Mouse (Mus musculus) stomach, postnatal 0 days (tissue): Measurements from ENCODE around the gene Snx6. TPM values are rescaled to one million over a fixed set of nuclear protein-coding genes. Genes with fewer than 3 reads are reported as not detected.
"Not testable (repeated sequence)": the region's sequence is repeated elsewhere in the genome, so short reads cannot be mapped to it uniquely, and the experiment has no call there.

Experiments used
- ATAC-seq: fragments of 200-750 bp; cut with Nextera tagmentation; 2 replicates; pipeline ENCODE4 v1.8.0; 2017; ENCODE audit not compliant: low FRiP score, low TSS enrichment
- DNase-seq: peaks from one replicate; pipeline ENCODE4 v3.0.0-alpha.2; 2016; ENCODE audit warnings: low spot score
- H3K27ac ChIP-seq: fragments of 300-500 bp; sonication (generic); replicated peaks from 2 replicates; pipeline ENCODE4 v1.5.1; 2014; ENCODE audit warnings: mild to moderate bottlenecking, control low read depth
- H3K27me3 ChIP-seq: fragments of 300-500 bp; sonication (generic); 2 replicates; pipeline ENCODE4 v1.6.1; 2014; ENCODE audit warnings: low read length; ENCODE audit not compliant: control insufficient read depth, insufficient read depth
- H3K36me3 ChIP-seq: fragments of 300-500 bp; sonication (generic); 2 replicates; pipeline ENCODE4 v1.6.1; 2014; ENCODE audit warnings: low read length, mixed read lengths; ENCODE audit not compliant: control insufficient read depth, insufficient read depth
- H3K4me1 ChIP-seq: fragments of 300-500 bp; sonication (generic); replicated peaks from 2 replicates; pipeline ENCODE4 v1.6.1; 2014; ENCODE audit warnings: antibody characterized with exemption; ENCODE audit not compliant: control insufficient read depth, insufficient read depth
- H3K4me2 ChIP-seq: fragments of 300-500 bp; sonication (generic); replicated peaks from 2 replicates; pipeline ENCODE4 v1.6.1; 2014; ENCODE audit warnings: low read depth, mild to moderate bottlenecking, control low read depth, moderate library complexity
- H3K4me3 ChIP-seq: fragments of 300-500 bp; sonication (generic); 2 replicates; pipeline ENCODE4 v1.5.1; 2014; ENCODE audit warnings: low read depth, low read length, control low read depth
- H3K9ac ChIP-seq: fragments of 300-500 bp; sonication (generic); 2 replicates; pipeline ENCODE4 v1.6.1; 2014; ENCODE audit warnings: mild to moderate bottlenecking, low read length, control low read depth, mixed read lengths
- H3K9me3 ChIP-seq: fragments of 300-500 bp; sonication (generic); 2 replicates; pipeline ENCODE4 v1.6.1; 2016; ENCODE audit warnings: low read length; ENCODE audit not compliant: control insufficient read depth
- CTCF ChIP-seq: IDR thresholded peaks from 2 replicates; pipeline ENCODE4 v1.5.1; 2016; ENCODE audit warnings: antibody characterized with exemption, low read depth, mild to moderate bottlenecking, moderate library complexity
- EP300 ChIP-seq: optimal IDR thresholded peaks from 2 replicates; pipeline ENCODE3; 2016; ENCODE audit warnings: antibody characterized with exemption
- WGBS: fragments of 180-500 bp; shearing (Covaris S2); extraction: QIAGEN DNeasy Blood & Tissue Kit; methylation state at CpG from one replicate; pipeline ENCODE4 v1.1.7; 2014; 5-methylcytosine and 5-hydroxymethylcytosine counted together
- polyA plus RNA-seq: library from polyadenylated mRNA; unstranded; fragments of >200 nt; fragmentation: Nextera tagmentation; extraction: Ambion mirVana; gene quantifications from 2 replicates; pipeline ENCODE4 v1.2.1, GENCODE M21; 2015

Gene Snx6
- polyA plus RNA-seq, 1 experiment from 2014 or later, result 269 TPM

- WGBS, result 13% methylated on average over 11 of the region's 11 CpGs
- Histone ChIP-seq H3K4me3 (no peak overlapping the region), H3K27me3 (no peaks in the 10 kb centered on the region), H3K4me2 (0 out of 2 replicates have a peak overlapping the region, but pooled peaks have one; percentile 20), H3K36me3 (no peaks in the 10 kb centered on the region), H3K27ac (peak overlapping the region; percentile 24; the same call in 1 of the 2 replicates), H3K4me1 (peaks cover 4% of the 10 kb centered on the region), H3K9ac (no peak overlapping the region), H3K9me3 (no peaks in the 10 kb centered on the region)
- DNase-seq (peak; percentile 80), ATAC-seq (peak; percentile 75)
- TF ChIP-seq CTCF (peak; percentile 52; the same call in 1 of the 2 replicates), EP300 (no peak)
These were observed 6.0 kb downstream of the Snx6 start for GRCm38 (mm10) chr12:54789346-54790143.

- no peak for TF ChIP-seq EP300
- no peak for TF ChIP-seq CTCF
- Histone ChIP-seq H3K36me3 (peaks cover 26% of the 10 kb centered on the region), H3K9ac (no peak overlapping the region), H3K9me3 (no peaks in the 10 kb centered on the region), H3K4me3 (no peak overlapping the region), H3K4me1 (no peaks in the 10 kb centered on the region), H3K27ac (no peak overlapping the region), H3K27me3 (no peaks in the 10 kb centered on the region), H3K4me2 (no peak overlapping the region)
- 86% methylated on average over 12 of the region's 12 CpGs for WGBS
- no peak for DNase-seq
- ATAC-seq, result no peak
These were observed 31.9 kb downstream of the Snx6 start for GRCm38 (mm10) chr12:54763624-54764023.

- Histone ChIP-seq H3K27me3 (no peaks in the 10 kb centered on the region), H3K27ac (no peak overlapping the region), H3K9ac (no peak overlapping the region), H3K4me3 (no peak overlapping the region), H3K4me1 (no peaks in the 10 kb centered on the region), H3K9me3 (no peaks in the 10 kb centered on the region), H3K36me3 (peaks cover 23% of the 10 kb centered on the region), H3K4me2 (no peak overlapping the region)
- TF ChIP-seq CTCF (no peak), EP300 (no peak)
- WGBS, result 94% methylated on average over 1 of the region's 1 CpGs
- ATAC-seq (no peak), DNase-seq (no peak)
These were observed 34.8 kb downstream of the Snx6 start for GRCm38 (mm10) chr12:54760676-54761075.

- Histone ChIP-seq H3K4me3 (no peak overlapping the region), H3K4me1 (no peaks in the 10 kb centered on the region), H3K9me3 (no peaks in the 10 kb centered on the region), H3K27ac (no peak overlapping the region), H3K9ac (no peak overlapping the region), H3K27me3 (no peaks in the 10 kb centered on the region), H3K36me3 (peaks cover 20% of the 10 kb centered on the region), H3K4me2 (no peak overlapping the region)
- DNase-seq, result no peak
- TF ChIP-seq EP300 (no peak), CTCF (peak; percentile 49)
- ATAC-seq, result no peak
- 93% methylated on average over 2 of the region's 2 CpGs for WGBS
These were observed 36.7 kb downstream of the Snx6 start for GRCm38 (mm10) chr12:54758846-54759245.

GRCm38 (mm10) chr12:54748647-54749046 lies 46.9 kb downstream of the Snx6 start:
- DNase-seq, result no peak
- 96% methylated on average over 8 of the region's 8 CpGs for whole genome bisulfite sequencing
- no peak for ATAC-seq

GRCm38 (mm10) chr12:54738661-54739243 lies 56.8 kb downstream of the Snx6 start:
- not testable (repeated sequence) for H3K27me3 ChIP-seq, H3K36me3 ChIP-seq, H3K9me3 ChIP-seq, H3K4me3 ChIP-seq, H3K9ac ChIP-seq, H3K4me2 ChIP-seq, H3K4me1 ChIP-seq, H3K27ac ChIP-seq, DNase-seq
- WGBS, result 0% methylated on average over 4 of the region's 33 CpGs
- ATAC-seq, result peak; percentile 46

More at GRCm38 (mm10) chr12:54748647-54749046, 46.9 kb downstream of the Snx6 start:
- Histone ChIP-seq H3K4me2 (no peak overlapping the region), H3K9ac (no peak overlapping the region), H3K27me3 (no peaks in the 10 kb centered on the region), H3K36me3 (peaks cover 13% of the 10 kb centered on the region), H3K4me3 (no peak overlapping the region), H3K9me3 (no peaks in the 10 kb centered on the region), H3K27ac (no peak overlapping the region), H3K4me1 (no peaks in the 10 kb centered on the region)
- TF ChIP-seq EP300, result no peak
- TF ChIP-seq CTCF, result no peak

- DNase-seq, H3K27ac ChIP-seq, H3K9ac ChIP-seq, H3K36me3 ChIP-seq, H3K9me3 ChIP-seq, H3K4me3 ChIP-seq, H3K4me1 ChIP-seq, H3K27me3 ChIP-seq, H3K4me2 ChIP-seq: not testable (repeated sequence)
- WGBS, result no CpG with 5 or more reads among the region's 21 CpGs
- ATAC-seq, result peak; percentile 85
These were observed 57.4 kb downstream of the Snx6 start for GRCm38 (mm10) chr12:54737891-54738660.

- not testable (repeated sequence) for H3K27ac ChIP-seq, H3K27me3 ChIP-seq, H3K4me1 ChIP-seq, H3K4me3 ChIP-seq, H3K36me3 ChIP-seq, H3K4me2 ChIP-seq, DNase-seq, H3K9me3 ChIP-seq, H3K9ac ChIP-seq
- peak; percentile 67 for ATAC-seq
- WGBS, result 0% methylated on average over 4 of the region's 49 CpGs
These were observed 61.0 kb downstream of the Snx6 start for GRCm38 (mm10) chr12:54734307-54735131.
